Comparison of ENCODE assay signal across 16 mouse cellular contexts in genomic region chr9:119932358-119932757, GRCm38 (mm10). TPM values are rescaled to one million over a fixed set of nuclear protein-coding genes. Genes with fewer than 3 reads are reported as not detected.
A peak's percentile ranks its signal among the peaks of the same experiment; 100 is the strongest.
DNase-seq lines count a peak whose midpoint lies in the region; ATAC-seq and TF ChIP-seq lines count a peak whose summit lies in the region.
"Had no signal": no experiment of that assay in that cellular context is flagged by ENCODE, and none has a peak within 500 bp of the region (broad histone marks: within the 10 kb centered on the region; RNA-seq: fewer than 3 reads in every experiment).

No protein-coding gene starts in this region.

- H3K9ac ChIP-seq in kidney, embryonic 14.5 days (ENCODE audit: low read depth, low read length), result no peak overlapping the region
- H3K9ac ChIP-seq in midbrain, postnatal 0 days (replicated peaks; ENCODE audit: low read length, poor library complexity, severe bottlenecking), result no peak overlapping the region
- H3K9ac ChIP-seq: embryonic facial prominence, embryonic 13.5 days; heart, embryonic 13.5 days; midbrain, embryonic 15.5 days had no signal

- no peak for ATAC-seq in kidney, embryonic 14.5 days (ENCODE audit: low FRiP score, low TSS enrichment)
- no peak for ATAC-seq in midbrain, postnatal 0 days (ENCODE audit: low FRiP score)
- ATAC-seq: lung, postnatal 0 days; midbrain, embryonic 15.5 days had no signal

- peak; percentile 63 for DNase-seq in kidney, adult 18-20 months
- DNase-seq in urinary bladder, postnatal 25 days (ENCODE audit: low spot score), result peak; percentile 29
- no peak for DNase-seq in urinary bladder, adult 2 months (ENCODE audit: low spot score)
- DNase-seq in large intestine, adult 2 months (ENCODE audit: low read depth, low spot score), result peak; percentile 72
- no peak for DNase-seq in cerebellum, postnatal 25 days
- DNase-seq in midbrain, postnatal 0 days (ENCODE audit: low spot score), result no peak
- DNase-seq: cerebellum, adult 18-20 months; gastrocnemius, postnatal 36 days; right cerebral cortex, postnatal 25 days; thymus, adult 2 months had no signal

- H3K27ac ChIP-seq in kidney, embryonic 14.5 days (ENCODE audit: low read depth, low read length), result no peak overlapping the region
- no peak overlapping the region for H3K27ac ChIP-seq in midbrain, postnatal 0 days (ENCODE audit: low read depth, low read length)
- H3K27ac ChIP-seq: embryonic facial prominence, embryonic 13.5 days; heart, embryonic 13.5 days; midbrain, embryonic 15.5 days had no signal

- H3K27me3 ChIP-seq in kidney, embryonic 14.5 days (ENCODE audit: control insufficient read depth, insufficient read depth, low read length), result no peaks in the 10 kb centered on the region
- no peaks in the 10 kb centered on the region for H3K27me3 ChIP-seq in midbrain, postnatal 0 days (ENCODE audit: insufficient read depth, low read length)
- H3K27me3 ChIP-seq: embryonic facial prominence, embryonic 13.5 days; heart, embryonic 13.5 days; midbrain, embryonic 15.5 days had no signal

- peaks cover 40% of the 10 kb centered on the region for H3K36me3 ChIP-seq in kidney, embryonic 14.5 days (ENCODE audit: control insufficient read depth, insufficient read depth, low read length)
- peaks cover 40% of the 10 kb centered on the region for H3K36me3 ChIP-seq in midbrain, postnatal 0 days (ENCODE audit: insufficient read depth, low read length)

- no peak for TF ChIP-seq CTCF in midbrain, postnatal 0 days (IDR thresholded peaks at IDR 0.05)

- H3K9me3 ChIP-seq in kidney, embryonic 14.5 days (ENCODE audit: control insufficient read depth, low read length), result no peaks in the 10 kb centered on the region
- no peaks in the 10 kb centered on the region for H3K9me3 ChIP-seq in midbrain, postnatal 0 days (ENCODE audit: low read length)
- H3K9me3 ChIP-seq: embryonic facial prominence, embryonic 13.5 days; G1E; heart, embryonic 13.5 days; midbrain, embryonic 15.5 days had no signal

- H3K4me2 ChIP-seq in kidney, embryonic 14.5 days (replicated peaks; ENCODE audit: low read depth, low read length), result no peak overlapping the region
- no peak overlapping the region for H3K4me2 ChIP-seq in midbrain, postnatal 0 days (ENCODE audit: low read depth, low read length, poor library complexity, severe bottlenecking)
- H3K4me2 ChIP-seq: embryonic facial prominence, embryonic 13.5 days; heart, embryonic 13.5 days; midbrain, embryonic 15.5 days had no signal

- H3K4me3 ChIP-seq in kidney, embryonic 14.5 days (ENCODE audit: low read length), result no peak overlapping the region
- H3K4me3 ChIP-seq in midbrain, postnatal 0 days (ENCODE audit: low read depth, low read length), result no peak overlapping the region
- H3K4me3 ChIP-seq: embryonic facial prominence, embryonic 13.5 days; heart, embryonic 13.5 days; midbrain, embryonic 15.5 days had no signal

- WGBS in kidney, embryonic 14.5 days, result 86% methylated on average over 12 of the region's 12 CpGs
- 39% methylated on average over 12 of the region's 12 CpGs for WGBS in large intestine, adult 2 months
- WGBS in midbrain, postnatal 0 days, result 90% methylated on average over 12 of the region's 12 CpGs

- H3K4me1 ChIP-seq in kidney, embryonic 14.5 days (ENCODE audit: control insufficient read depth, insufficient read depth, low read length), result peaks cover 6% of the 10 kb centered on the region; the same call in 1 of the 2 replicates
- H3K4me1 ChIP-seq in midbrain, postnatal 0 days (ENCODE audit: insufficient read depth, low read length), result 0 out of 2 replicates have a peak, but pooled peaks cover 4% of the 10 kb centered on the region

RNA-seq across cellular contexts. Expression of gene Gorasp1, which starts 5.0 kb away (rescaled TPM):
- 17.8 and 22.1 TPM in 2 replicates for polyA plus RNA-seq in kidney, embryonic 14.5 days (2014; fragmentation: Nextera tagmentation; extraction: Ambion mirVana)
- 27.6 and 30.6 TPM in 2 replicates for polyA plus RNA-seq in urinary bladder, adult 2 months (2012; rRNA removed)
- 13.3 and 18.7 TPM in 2 replicates for polyA plus RNA-seq in large intestine, adult 2 months (2012; rRNA removed)
- total RNA-seq in midbrain, postnatal 0 days (2014; rRNA removed), result 19.0 and 22.2 TPM in 2 replicates
- polyA plus RNA-seq in midbrain, postnatal 0 days (2015; fragmentation: Nextera tagmentation; extraction: Ambion mirVana), result 25.0 and 26.2 TPM in 2 replicates

RNA-seq across cellular contexts. Expression of gene Ttc21a, which starts 5.0 kb away (rescaled TPM):
- 0.06 and 0.19 TPM in 2 replicates for polyA plus RNA-seq in kidney, embryonic 14.5 days (2014; fragmentation: Nextera tagmentation; extraction: Ambion mirVana)
- polyA plus RNA-seq in urinary bladder, adult 2 months (2012; rRNA removed), result 1.2 and 1.4 TPM in 2 replicates
- polyA plus RNA-seq in large intestine, adult 2 months (2012; rRNA removed), result 0.02 and 0.05 TPM in 2 replicates
- total RNA-seq in midbrain, postnatal 0 days (2014; rRNA removed), result 4.6 and 4.9 TPM in 2 replicates
- 1.1 and 1.4 TPM in 2 replicates for polyA plus RNA-seq in midbrain, postnatal 0 days (2015; fragmentation: Nextera tagmentation; extraction: Ambion mirVana)
- total RNA-seq: gastrocnemius, postnatal 36 days had no signal

RNA-seq across cellular contexts. Expression of gene Wdr48, which starts 37.7 kb away (rescaled TPM):
- 41.8 and 58.4 TPM in 2 replicates for polyA plus RNA-seq in kidney, embryonic 14.5 days (2014; fragmentation: Nextera tagmentation; extraction: Ambion mirVana)
- 42.2 and 42.5 TPM in 2 replicates for polyA plus RNA-seq in urinary bladder, adult 2 months (2012; rRNA removed)
- 16.3 and 33.4 TPM in 2 replicates for polyA plus RNA-seq in large intestine, adult 2 months (2012; rRNA removed)
- 53.0 and 75.3 TPM in 2 replicates for total RNA-seq in midbrain, postnatal 0 days (2014; rRNA removed)
- 48.8 and 49.5 TPM in 2 replicates for polyA plus RNA-seq in midbrain, postnatal 0 days (2015; fragmentation: Nextera tagmentation; extraction: Ambion mirVana)

RNA-seq across cellular contexts. Expression of gene Csrnp1, which starts 52.1 kb away (rescaled TPM):
- 1.9 and 3.9 TPM in 2 replicates for polyA plus RNA-seq in kidney, embryonic 14.5 days (2014; fragmentation: Nextera tagmentation; extraction: Ambion mirVana)
- polyA plus RNA-seq in urinary bladder, adult 2 months (2012; rRNA removed), result 15.6 and 26.4 TPM in 2 replicates
- polyA plus RNA-seq in large intestine, adult 2 months (2012; rRNA removed), result 9.8 and 16.5 TPM in 2 replicates
- 1.7 and 1.9 TPM in 2 replicates for total RNA-seq in midbrain, postnatal 0 days (2014; rRNA removed)
- polyA plus RNA-seq in midbrain, postnatal 0 days (2015; fragmentation: Nextera tagmentation; extraction: Ambion mirVana), result 0.91 and 1.1 TPM in 2 replicates

Comparison
In these comparisons a context has a peak if more than half of its experiments do, and no peak if none do; other contexts are left out.
1. DNase-seq: peak in kidney, adult 18-20 months (single experiment), urinary bladder, postnatal 25 days (single experiment) and large intestine, adult 2 months (single experiment); none in urinary bladder, adult 2 months (single experiment), cerebellum, postnatal 25 days (0 of 2) and midbrain, postnatal 0 days (single experiment).